Mouse (Mus musculus) gastrocnemius, postnatal 4 days (tissue): ENCODE data around the gene Unc5cl. TPM values are rescaled to one million over a fixed set of nuclear protein-coding genes. Genes with fewer than 3 reads are reported as not detected.

Source experiments
- DNase-seq, 2 experiments: peaks; one replicate each; pipeline ENCODE4 v3.0.0; 2021 to 2022; ENCODE audit warnings: low spot score in 2 of 2, mixed read lengths in 2 of 2
- long read RNA-seq, 2 experiments: library from polyadenylated mRNA; stranded (forward); transcript quantifications; one replicate each; pipeline ENCODE4 v2.0.0; 2021
- total RNA-seq, 2 experiments: library from RNA; stranded (reverse); gene quantifications; 2 replicates each; pipeline ENCODE4 v1.2.3; 2021

Unc5cl gene
- not detected for total RNA-seq
- long read RNA-seq, experiment 1: 0 reads
- long read RNA-seq, experiment 2: 0 reads

DNA sequence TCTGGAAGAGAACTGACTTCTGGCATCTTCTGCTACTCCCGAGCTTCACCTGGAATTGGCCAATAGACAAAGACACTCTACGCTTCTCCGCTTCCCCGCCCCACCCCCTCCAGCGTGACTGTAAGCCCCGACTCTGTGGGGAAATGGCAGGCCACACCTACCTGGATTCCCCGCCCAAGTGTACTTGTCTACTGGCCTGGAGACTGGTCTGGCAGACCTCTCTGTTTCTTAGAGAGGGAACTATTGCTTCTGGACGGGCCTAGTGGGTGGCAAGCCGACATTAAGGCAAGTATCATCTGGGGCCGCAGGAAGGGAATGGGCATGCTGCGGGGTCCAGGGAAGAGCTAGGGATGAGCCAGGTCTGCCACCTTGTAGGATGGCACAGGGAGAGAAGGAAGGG is at the start of gene Unc5cl:
Gene Unc5cl, plus strand, starts transcription at position 214 of the 400 bp plus-strand sequence.
- no peak for DNase-seq

DNA sequence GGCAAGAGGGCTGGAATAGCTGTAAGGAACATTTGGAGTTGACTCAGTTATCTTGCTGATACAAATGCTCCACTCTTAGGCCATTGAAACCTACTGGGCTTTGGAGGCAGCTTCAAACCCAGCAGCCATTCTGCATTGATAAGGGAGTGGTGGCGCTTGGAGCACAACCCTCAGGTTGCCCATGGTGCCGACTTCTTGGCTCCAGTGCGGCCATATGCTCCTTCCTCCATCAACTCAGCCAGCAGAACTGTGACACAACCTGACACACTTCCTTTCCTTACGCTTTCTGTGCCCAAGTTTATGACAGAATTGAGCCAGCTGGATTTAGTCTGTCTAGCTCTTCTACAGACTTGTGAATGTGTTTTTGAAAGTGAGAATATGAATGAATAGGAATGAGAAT is 47.5 kb upstream of the Unc5cl start:
- DNase-seq: no peak

DNA sequence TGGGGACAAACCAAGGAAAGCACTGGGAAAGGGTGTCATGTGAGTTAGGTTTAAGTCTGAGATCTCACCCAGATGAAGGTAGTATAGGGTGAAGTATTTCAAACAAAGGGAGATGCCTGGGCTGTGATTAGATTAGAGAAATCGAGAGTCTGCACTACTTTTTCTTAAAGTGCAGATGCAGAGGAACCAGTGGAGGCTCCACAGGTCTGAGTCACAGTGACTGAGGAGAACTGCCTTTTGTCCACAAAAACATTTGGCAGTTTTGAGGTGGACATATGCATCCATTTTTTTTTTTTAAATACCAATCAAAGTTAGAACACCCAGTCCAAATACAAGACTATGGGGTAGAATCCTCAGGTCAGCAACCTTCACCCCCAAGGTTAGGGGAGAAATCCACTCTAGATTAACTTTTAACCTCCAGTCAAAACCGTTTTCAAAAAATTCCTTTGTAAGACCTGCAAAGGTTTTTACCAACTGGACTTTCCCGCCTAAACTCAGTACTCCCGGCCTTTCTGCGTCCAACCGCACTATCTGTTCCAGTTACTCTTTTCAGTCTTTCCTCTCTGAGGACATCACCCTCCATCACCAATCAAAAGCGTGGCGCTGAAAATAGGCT is 46.7 kb upstream of the Unc5cl start:
- no peak for DNase-seq

DNA sequence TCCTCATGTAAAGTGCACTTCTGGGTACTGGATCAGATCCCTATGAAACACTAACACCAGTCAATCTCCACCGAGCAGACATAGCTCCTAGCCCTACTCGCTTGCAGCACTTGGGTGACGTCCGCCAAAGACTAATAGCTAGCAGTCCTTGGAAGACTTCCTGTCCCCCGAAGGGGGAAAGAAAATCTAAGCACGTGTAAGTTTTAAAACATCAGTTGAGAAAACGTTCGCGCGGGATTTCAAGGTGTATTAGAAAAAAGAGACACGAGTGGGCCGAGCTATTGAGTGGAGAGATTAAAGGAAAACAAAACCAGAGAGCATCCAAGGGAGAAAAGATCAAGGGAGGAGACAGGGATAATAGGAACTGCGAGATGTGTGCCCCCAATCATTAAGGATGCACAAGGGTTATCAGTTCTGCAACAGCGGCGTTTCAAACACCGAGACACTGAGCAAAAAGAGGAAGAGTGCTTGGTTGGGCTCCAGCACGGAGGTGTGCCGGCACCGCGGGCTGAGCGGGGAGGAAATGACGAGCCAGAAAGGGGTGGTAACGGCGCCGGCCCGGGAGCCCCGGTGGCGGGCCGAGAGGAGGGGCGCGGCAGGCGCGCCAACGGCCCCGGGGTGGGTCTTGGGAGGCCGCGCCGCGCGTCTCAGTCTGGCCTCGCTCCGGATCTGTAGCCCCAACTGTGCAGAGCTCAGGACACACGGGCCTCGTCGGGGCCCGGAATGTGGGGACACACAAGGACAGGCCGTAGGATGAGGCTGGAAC is 46.0 kb upstream of the Unc5cl start:
- peak; percentile 64 to 79 for DNase-seq

DNA sequence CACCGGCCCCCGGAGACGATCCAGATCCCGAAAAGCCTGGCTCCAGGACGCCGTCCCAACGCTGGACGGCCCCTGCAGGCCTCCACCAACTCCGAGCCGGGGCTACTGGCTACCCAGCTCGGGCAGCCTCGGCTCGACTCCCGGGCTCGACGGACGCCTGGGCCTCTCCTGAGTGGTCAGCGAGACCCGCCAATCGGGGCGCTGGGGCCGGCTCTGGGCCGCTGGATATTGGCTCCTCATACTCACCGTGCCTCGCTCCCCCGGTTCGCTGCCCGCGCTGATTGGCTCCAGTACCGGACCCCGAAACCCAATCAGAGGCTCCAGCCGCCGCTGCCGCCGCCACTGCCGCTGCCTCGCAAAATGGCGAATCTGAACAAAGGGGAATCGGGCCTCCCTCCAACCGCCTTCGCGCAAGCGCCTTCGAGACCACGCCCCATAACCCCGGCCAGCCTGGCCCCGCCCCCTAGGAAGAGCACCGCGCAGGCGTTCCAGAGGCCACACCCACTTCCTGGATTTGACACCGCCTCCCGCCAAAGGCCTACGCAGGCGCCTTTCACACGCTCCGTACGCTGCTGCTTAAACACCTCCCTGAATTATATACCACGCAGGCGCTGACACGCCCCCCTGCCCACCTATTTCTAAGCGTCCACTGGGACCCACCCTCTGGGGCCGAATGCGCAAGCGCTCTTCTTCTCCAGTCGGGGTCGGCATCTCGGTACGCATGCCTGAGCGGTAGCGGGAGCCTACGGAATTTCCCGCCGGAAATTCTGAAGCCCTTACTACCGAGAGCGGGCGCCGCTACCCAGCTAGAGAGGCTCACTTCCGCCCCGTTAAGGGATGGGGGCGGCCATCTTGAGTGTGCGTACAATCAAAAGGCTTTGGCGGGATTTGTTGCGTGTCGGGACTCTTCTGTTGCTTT is 45.1 kb upstream of the Unc5cl start, which contains the start of the genes Nfya and Oard1:
Gene Nfya, minus strand, starts transcription at position 527 of the 919 bp plus-strand sequence.
Gene Oard1, plus strand, starts transcription at position 635 of the 919 bp plus-strand sequence.
- peak; percentile 100 for DNase-seq

DNA sequence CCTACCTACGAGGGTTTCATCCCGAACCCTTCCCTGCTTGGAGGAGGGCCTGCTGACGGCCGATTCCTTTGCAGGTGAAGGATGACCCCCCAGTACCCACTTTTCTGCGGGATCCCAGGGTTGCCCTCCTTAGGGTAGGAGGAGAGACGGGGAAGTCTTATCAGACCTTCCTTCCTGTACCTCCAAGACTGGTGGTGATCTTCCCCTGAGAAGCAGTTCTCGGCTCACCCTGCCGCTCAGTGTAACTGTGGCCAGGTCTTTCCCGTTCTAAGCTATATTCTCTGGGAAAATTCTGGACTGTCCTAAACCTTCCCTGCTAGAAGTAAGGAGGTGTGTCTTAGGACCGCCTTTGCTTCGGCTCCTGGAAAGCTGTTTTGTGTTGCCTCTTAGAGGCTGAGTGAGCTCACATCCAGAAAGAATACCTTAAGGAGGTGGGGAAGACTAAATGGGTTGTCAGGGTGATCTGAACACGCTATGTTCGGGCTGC is 44.4 kb upstream of the Unc5cl start:
- DNase-seq: no peak

DNA sequence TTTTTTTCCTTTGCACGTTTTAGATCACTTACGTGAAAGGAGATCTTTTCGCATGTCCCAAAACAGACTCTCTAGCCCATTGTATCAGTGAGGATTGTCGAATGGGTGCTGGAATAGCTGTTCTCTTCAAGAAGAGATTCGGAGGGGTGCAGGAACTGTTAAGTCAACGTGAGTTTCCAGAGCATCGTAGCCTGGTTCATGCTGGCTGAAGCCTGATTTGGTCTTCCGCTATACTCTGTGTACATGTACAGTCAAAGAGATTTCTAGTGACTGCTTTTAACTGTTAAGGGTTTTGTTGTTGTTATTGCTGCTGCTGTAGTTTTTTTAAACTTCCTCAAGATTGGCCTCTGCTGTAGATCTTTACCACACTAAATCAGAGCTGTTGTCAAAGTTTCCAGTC is 43.5 kb upstream of the Unc5cl start:
- no peak for DNase-seq

DNA sequence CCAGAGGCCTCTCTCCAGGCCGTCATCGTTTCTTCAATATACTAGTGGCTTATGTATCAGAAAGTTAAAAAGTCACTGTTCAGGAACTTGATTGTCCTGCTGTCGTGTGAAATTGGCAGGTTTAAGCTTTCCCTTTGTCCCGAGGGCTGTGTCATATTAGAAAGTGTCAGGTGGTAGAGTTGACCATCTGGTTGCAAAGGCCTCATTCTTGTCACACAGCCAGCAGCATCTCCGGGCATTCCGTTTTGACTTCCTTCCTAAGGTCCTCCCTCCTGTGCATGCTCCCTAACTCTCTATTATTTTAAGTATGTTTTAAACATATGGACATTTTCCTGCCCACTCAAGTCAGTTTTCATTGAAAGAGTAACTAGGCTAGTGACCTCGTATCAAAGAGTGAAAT is 38.7 kb upstream of the Unc5cl start:
- DNase-seq: no peak

DNA sequence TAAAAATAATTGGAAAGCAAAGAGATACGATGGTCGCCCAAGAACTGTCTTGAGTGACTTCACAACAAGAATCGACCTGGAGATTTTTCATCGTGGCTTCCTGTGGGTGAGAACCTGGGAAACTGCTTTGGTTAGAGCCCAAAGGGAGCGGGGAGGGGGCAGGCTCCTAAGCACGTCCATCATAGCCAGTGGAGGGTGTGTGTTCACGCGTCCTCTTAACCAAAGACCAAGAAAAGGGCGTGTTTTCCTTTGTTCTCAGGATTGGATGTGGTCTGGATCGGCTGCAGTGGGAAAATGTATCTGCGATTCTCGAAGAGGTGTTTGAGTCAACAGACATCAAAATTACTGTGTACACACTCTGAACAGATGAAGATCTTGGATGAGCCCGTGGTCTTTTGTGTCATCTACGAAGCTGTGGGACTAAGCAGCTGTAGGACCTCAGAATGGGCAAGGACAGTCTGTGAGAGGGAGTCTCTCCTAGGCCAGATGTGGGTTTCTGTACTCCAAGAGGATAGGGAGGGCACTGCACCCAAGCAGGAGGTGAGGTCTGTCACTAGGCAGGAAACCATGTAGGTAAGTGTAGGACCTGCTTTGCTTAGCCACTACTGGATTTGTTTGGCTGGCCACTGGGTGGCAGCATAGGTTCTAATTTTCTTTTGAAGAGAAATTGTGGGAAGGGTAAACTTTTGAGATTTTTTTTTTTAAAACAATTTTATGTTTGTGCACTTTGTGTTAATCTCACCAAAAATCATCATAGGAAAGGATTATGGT is 38.1 kb upstream of the Unc5cl start:
- DNase-seq: peak in 1 of 2 experiments; percentile 50

DNA sequence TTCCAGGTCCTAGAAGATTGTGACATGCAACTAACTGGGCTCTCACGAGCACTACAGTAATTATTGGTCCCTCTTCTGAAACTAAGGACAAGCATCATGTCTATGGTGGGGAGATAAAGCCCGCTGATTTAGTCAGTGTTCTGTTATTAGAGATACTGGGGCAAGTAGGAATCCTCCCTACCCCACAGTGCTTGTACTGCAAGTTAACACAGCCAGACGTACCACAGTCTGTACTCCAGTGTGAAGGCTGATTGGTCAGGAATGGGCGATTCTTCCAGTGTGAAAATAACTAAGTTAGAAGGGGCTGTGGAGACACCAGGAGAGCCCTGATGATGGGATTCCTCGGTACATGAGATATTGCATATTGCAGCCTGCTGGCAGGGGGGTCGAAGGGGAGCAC is 37.2 kb upstream of the Unc5cl start:
- no peak for DNase-seq

DNA sequence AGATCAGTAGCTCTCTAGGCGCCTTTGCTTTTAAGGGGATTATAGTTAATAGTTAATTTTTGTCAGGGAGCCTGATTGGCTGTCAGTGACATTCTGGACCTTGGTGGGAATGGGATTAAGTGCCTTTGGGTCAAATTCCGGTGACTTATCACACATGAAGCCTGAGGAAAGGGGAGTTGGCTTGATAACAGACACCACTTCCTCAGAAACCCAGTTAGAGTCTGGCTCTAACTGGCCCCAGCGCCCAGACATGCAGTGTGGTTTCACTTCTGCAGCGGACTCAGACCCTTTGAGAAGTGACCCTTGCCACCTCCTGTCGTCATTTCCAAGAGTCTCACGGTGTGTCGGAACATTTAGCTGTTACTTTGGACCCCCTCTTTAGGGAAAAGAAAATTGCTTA is 36.5 kb upstream of the Unc5cl start:
- DNase-seq: no peak

DNA sequence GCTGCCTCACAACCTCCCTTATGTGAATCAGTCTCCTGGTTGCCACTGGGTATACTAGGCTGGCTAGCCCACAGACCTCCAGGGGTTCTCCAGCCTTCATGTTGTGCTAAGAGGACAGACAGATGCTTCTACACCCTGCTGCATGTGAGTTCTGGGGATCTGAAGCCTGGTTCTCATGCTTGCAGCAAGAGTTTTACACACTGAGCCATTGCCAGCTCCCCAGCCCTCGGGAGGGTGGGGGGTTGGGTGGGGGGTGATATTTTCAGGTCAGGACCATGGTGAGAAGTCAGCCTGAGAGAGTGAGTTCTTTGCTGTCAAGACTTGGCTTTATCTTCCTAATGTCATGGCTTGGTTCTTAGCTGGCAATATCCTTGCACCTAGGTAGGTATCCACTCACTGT is 35.9 kb upstream of the Unc5cl start:
- no peak for DNase-seq

DNA sequence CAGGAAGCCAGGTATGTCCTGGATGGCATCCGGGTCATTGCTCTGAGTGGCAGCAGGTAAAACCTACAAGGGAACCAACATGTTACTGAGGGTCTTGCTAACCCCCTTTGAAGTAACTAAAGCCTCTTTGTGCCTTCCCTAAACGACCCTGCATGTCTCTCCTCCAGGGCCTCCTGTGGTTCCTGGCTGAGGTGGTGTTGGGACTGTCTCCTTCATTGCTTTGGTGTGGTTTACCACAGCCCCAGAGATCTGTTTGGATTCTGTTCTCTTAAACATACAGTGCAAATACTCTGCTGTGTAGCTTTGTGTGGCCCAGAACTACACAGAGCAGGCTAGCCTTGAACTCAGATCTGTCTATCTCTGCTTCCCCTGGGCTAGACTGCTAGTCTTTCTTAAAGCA is 35.1 kb upstream of the Unc5cl start:
- DNase-seq: no peak

DNA sequence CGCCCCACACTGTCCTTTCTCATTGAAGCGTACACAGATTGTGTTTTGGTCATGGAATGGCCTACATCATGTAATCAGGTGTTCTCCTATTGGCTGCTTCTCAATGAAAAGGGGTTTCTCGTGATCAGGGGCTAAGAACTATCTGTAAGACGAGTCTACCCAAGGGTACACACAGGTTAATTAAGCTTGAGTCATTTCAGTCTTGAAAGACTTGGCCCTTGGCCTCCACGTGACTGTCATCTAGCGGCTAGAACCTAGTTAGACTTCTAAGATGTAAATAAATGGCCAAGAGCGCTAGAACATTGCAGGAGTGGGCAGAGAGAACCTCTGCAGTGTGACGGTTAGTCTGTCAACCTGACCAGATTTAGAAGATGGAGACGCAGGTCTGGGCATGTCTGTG is 30.5 kb upstream of the Unc5cl start:
- no peak for DNase-seq

DNA sequence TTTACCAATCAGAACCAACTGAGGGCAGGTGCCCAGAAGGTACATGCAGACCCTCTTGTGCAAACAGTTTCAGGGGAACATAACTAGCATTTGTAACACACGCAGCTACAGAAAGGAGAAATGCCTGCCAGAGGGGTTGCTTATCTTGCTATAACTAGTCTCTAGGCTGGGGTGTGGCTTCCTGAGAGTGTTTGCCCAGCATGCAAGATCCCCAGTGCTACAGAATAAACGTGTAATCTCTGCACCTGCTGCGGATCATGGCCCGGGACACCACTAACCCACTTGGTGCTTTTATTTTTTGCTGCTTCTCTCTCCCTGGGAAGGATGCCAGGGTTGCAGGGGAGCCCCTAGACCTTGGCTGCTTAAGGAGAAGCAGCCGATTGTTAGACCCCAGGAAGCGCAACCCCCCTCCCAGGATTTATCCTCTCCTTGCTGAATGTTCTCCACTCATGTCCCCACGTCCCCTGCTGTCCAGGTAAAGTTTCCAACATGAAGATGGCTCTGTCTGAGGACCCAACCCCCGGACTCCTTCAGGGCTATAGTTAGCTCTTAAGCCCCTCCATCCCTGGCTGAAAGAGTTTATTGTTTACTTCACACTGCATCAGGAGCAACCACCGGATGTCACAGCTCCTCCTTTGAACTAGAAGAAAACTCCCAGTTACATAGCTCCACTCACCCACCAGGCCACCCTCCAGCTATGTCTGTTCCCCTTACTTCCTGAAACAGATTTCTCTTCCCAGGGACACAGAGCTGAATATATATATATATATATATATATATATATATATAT is 28.7 kb upstream of the Unc5cl start:
- DNase-seq: no peak

DNA sequence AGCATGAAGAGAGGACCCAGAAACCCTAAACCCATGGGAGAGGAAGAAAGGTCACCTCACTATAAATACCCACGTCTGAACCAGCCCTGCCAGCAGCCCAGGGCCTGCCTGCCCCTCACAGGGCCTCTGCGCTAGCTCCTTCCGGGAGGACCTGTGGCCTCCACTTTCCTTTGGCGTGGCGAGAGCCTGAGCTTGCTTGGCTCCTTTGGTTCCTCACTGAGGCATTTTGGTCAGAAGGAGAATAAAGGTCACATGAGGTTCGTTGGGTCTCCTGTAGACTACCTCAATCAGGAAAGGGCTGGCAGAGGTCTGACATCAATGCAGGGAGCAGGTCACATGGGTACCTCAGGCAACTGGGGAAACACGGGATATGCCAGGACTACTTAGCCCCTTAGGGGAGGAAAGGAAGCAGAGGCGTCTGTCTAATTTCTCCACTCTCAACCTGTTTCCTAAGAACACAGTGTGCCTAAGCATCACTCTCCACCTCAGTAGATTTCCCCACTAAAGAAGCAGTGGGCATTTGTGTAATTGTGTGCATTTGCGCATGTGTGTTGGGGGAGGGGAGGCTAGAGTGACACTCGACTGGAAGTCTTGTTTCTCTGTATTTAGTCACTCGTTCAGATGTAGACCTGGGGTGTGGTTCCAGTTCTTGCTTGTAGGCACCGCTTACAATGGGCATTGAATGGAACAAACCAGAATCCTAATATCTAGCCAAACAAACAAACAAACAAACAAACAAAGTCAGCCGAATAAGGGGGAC is 27.5 kb upstream of the Unc5cl start:
- peak in 1 of 2 experiments; percentile 20 for DNase-seq

DNA sequence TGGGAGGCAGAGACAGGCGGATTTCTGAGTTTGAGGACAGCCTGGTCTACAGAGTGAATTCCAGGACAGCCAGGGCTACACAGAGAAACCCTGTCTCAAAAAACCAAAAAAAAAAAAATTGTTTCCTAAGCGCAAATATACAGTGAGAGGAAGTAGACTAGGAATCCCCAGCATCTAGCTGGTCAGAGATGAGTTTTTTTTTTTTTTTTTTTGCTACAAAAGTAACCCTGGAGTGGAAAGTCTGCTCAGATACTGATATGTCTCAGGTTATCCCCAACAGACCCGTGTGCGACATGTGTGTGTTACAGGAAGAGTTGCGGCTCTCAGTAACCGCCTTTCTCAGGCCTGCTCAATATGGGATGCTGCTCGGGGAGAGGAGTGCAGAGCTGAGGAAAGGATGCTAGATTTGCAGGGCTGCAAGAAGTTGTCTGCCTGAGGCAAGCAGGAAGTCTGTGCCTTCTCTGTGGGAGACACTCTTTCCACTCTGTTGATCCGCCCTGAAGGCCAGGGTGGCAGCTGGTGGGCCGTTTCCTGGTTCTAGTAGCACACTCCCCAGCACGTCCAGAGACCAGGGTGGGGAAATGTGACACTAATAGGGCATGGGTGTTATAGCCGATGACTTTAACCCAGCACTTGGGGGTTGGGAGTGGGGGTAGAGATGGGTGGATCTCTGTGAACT is 26.7 kb upstream of the Unc5cl start:
- DNase-seq: no peak

DNA sequence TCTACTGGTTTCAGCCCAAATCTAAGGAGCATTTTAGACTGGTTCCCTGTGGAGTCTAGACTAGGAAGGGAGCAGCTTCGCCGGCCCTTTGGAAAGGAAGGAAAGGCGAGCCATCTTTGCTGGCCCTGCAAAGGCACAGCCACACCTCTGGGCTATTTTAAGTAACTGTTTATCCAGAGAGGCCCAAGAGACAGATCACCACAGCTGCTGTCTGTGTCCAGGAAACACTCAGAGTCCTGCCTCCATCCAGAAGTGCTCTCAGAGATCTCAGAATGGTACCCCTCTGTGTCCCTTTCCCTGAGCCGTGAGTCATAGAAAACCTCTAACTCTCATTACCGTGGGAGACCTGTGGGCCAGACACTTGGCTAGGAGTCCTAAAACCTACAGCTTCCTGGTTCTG is 24.3 kb upstream of the Unc5cl start:
- no peak for DNase-seq

DNA sequence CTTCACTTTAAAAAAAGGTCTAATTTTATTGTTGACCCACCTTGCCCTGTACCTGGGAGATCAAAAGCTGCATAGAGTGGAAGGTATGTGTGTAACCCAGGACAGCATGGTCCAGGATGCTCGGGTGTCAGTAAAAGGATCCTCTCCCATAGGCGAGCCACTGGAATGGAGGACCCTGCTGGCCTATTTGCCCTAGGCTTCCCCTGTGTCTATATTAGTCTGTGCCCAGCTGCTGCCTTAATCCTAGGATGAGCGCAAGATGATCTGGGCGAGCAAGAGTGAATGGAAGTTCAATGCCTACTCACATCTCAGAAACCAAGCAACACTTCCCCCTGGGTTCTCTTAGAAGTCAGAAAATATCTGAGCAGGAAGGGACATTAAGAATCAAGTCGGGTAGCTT is 23.6 kb upstream of the Unc5cl start:
- DNase-seq: no peak
